Mouse (Mus musculus) thymus, postnatal 14 days (tissue): ENCODE measurements at regions not wholly inside any gene's neighbourhood (a gene's known extent, or its start where the extent isn't known, plus 50 kb on each side); places are given as distances from the start of the nearest gene placed in this dataset.

Experiments used
- DNase-seq: peaks from one replicate; pipeline ENCODE4 v3.0.0; 2021

GRCm38 (mm10) chr3:148656187-148656586 lies 334.2 kb downstream of the Adgrl2 start:
- DNase-seq = no peak

- DNase-seq = no peak
Observed at GRCm38 (mm10) chr3:148650241-148650640, 340.1 kb downstream of the Adgrl2 start.

GRCm38 (mm10) chr3:148644924-148645323 lies 345.4 kb downstream of the Adgrl2 start:
- no peak for DNase-seq

DNA sequence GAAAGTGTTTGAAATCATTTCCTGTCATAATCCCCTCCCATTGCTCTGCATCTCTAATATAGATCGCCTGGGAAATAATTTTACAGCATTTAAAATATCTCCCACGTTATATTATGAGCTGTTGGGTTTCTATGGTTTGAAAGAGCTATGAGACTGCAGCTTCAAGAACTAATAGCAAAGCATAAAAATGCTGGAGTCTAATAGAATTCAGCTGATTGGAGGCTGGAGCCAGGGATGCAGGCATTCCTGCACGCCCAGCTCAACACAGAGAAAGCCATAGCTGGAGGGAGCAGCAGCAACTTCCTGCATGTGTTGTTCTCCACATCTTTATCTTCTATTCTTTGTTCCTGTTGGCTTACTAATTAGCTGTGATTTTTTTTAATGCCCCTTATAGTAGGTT lies 348.8 kb downstream of the Adgrl2 start:
- no peak for DNase-seq

- DNase-seq = no peak
Observed at GRCm38 (mm10) chr3:148640680-148641101, 349.7 kb downstream of the Adgrl2 start.

GRCm38 (mm10) chr3:148635101-148635500 lies 355.3 kb downstream of the Adgrl2 start:
- no peak for DNase-seq

- no peak for DNase-seq
Observed at GRCm38 (mm10) chr3:148634352-148634751, 356.0 kb downstream of the Adgrl2 start.

DNA sequence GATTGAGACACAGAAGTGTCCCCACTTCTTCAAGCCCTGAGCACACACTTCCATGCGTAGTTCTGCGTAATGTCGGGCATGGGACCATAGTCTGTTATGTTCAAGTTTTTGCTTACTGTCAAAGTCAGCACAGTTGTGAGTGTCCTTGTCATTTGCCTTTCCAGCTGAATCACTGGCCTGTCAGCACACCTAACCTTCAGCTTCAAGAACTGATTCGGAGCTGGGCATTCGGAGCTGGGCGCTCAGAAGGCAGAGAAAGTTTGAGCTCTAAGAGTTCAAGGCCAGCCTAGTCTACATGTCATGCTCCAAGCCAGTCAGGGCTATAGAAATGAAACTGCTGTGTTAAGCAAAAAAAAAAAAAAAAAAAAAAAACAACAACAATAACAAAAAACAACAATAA lies 357.1 kb downstream of the Adgrl2 start:
- no peak for DNase-seq

GRCm38 (mm10) chr3:148632449-148632848 lies 357.9 kb downstream of the Adgrl2 start:
- no peak for DNase-seq

DNA sequence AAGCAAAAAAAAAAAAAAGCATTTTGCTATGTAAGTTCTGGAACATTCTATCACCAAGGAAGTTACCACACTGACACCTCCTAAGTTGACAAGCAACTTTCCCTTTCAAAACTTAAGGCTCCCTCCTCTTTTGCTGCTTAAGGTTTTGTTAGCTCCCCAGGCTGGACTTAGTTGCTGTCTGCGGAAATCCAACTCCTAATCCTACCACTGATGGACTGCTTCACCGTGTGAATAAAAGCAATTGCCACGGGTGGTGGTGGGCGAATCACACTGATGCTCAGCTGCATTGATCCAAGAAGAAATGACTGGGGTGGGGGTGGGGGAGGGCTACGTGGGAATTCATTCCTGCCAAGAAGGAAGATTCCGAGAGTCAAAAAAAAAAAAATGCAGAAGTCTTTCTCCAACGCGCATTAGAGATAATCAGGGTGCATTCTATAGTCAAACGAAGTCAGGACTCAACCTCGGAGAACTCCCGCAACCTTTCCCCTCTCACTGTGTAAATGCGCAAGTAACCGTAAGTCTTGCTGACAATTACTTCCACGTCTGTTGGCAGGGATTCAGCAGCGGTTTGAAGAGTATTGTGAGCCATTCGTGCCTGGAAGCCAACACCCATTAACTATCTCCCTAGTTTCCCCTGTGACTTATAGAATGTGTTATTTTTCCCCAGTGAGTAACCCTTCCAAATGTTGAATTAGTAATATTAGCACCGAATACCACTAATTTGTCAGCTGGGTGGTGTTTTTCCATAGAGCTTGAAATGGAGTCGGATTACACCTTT lies 358.8 kb downstream of the Adgrl2 start:
- no peak for DNase-seq

DNA sequence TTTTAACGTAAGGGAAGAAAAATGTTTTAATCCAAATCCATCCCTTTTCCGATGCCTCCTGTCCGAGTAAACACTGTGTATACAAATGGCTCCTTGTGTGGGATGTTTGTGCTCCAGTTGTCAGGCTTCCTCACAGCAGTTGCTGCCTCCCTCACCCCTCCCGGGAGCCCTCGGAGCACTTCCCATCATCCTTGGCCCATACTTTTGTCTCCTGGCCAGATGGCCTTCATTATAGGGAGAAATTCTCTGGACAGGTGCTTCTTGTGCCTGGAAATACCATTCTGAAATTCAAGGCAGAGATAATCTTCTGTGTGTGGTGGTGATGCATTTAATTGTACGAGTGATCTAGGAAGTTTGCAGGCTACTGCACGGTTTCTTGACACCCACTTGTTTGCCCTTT lies 359.5 kb downstream of the Adgrl2 start:
- no peak for DNase-seq

GRCm38 (mm10) chr3:148614971-148615671 lies 375.2 kb downstream of the Adgrl2 start:
- no peak for DNase-seq

GRCm38 (mm10) chr3:148613443-148613842 lies 376.9 kb downstream of the Adgrl2 start:
- no peak for DNase-seq

DNA sequence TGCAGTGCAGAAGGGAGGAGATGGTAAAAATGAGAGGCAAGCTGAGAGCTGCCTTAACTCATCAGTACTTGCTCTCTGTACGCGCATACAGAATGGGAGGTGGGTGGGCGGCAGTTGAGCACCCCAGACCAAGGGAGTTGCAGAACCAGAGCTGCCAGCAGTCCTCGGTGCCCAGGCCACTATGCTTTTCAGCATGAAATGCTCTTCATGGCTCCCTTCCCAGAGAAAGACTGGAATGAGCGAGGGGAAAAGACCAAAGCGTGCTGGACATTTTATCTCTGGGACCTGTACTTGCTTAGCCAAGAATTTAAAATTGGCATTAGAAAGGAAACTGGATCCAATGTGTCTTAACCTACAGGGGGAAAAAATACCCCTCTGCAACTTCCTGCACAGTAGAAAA lies 387.1 kb downstream of the Adgrl2 start:
- DNase-seq = no peak

- DNase-seq = no peak
Observed at GRCm38 (mm10) chr3:148602730-148603255, 387.6 kb downstream of the Adgrl2 start.

GRCm38 (mm10) chr3:148595561-148595960 lies 394.8 kb downstream of the Adgrl2 start:
- no peak for DNase-seq

- no peak for DNase-seq
Observed at GRCm38 (mm10) chr3:148589556-148589955, 400.8 kb downstream of the Adgrl2 start.

DNA sequence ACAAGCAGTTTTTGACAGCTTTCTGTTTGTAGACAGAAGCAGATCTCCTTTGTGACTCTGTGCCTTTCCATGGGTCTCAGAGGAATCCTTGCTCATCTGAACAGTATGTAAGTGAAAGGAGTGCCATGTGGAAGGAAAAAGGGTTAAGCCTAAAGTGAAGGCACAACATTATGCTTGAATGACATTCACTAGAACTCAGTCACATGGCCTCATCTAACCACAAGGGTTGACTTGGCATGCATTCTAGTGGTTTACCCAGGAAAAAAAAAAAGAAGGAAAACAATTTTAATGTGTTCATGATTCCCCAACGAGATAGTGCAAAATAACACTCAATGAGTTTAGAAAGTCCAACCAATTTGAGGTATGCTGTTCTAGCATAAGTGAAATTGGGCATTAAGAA lies 414.6 kb downstream of the Adgrl2 start:
- no peak for DNase-seq

DNA sequence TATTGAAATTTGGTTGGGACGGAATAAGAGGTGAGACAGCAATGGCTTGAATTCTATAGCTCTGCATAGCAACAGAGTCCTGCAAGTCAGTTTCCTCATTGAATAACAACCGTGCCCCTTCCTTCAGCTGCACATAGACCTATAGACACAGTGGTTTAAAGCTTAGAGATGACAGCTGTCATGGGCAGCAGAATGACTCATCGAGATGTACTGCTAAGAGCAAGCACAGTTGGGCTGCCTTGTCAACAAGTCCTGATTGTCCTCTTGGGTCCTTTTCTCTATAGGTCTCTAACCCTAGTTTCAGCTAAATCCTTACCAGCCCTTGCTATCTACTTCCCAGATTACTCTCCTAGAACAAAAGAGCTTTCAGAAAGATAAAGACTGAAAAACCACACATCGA lies 417.9 kb downstream of the Adgrl2 start:
- DNase-seq = no peak

DNA sequence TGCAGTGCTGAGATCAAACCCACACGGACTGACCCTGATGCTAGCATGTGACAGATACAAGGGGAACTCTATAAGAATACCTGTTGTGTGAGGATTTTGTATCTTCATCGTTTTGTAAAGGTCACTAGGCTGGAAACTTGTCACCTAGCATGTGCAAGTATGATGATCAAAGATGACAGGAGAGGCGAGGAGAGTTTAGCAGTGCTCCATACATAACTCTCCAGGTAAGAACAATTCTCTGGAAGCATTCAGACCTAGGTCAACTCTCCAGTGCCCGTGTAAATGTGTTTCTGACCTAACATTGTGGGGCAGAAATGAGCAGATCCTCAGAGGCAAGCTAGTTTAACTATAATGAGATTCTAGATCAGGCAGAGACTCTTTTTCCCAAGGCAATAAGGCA lies 425.6 kb downstream of the Adgrl2 start:
- DNase-seq = no peak

DNA sequence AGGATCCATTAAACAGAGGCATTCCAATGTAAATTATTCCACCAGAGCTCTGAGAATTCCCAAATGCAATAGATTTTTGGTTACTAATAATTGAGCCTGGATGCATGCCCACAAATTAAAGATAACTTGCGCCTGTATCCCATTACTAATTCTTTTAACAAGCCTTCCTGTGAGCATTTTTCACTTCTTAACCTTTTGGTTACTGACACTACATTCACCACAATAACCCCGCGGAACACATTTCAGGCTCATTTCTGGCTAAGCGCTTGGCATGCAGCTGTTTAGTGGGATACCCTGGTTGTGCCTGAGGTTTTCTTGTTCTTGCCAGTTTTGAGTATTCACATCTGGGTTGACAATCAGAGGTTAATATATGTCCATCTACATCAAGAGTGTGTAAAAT lies 429.1 kb downstream of the Adgrl2 start:
- DNase-seq = no peak

- DNase-seq = no peak
Observed at GRCm38 (mm10) chr3:148559752-148560460, 430.4 kb downstream of the Adgrl2 start.

DNA sequence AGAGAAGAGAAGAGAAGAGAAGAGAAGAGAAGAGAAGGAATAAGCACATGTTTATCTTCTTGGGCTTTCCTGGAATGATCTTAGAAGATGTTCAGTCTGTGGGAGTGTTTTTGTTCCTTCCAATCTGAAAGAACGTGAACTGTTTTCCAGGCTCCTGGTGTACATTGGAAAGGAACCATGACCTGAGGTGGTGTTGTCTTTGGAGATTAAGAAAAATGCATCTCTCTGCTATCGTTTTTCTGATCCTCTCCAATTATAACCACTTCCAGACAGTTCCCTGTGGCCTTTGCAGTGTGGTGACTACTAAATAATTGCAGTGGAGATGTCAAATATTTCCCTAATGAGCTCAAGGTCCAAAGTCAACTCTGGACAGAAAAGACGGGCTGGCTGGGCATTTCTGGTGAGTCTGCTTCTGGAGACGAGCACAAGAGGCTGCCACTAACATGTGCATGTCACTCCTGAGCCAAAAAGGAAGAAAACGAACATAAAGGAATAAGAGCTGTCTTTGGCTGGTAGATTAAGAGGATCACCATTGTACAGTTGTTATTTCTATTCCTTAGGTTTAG lies 431.7 kb downstream of the Adgrl2 start:
- DNase-seq = no peak
